Mouse (Mus musculus): ENCODE results near the gene Utp6.
A peak's percentile ranks its signal among the peaks of the same experiment; 100 is the strongest.

The Utp6 gene

GRCm38 (mm10) chr11:79961346-79962124 is 655 bp downstream of the Utp6 start:
- DNase-seq (ENCODE audit: low read depth, low spot score), result no peak

DNA sequence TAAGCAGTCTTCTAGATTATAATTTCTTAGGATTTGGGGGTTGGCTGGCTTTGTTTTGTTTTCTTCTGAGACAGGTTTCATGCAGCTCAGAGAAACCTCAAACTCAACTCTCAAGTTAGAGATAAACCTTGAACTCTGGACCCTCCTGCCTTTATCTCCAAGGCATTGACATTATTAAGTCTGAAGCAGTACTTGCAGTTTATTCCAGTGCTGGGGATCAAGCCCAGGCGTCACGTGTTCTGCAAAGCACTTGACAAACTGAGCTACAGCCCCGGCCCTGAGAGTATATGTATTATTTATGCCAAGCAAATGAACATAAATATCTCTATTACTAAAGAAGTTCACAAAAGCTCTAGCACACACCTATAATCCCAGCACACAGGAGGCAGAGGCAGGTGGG is 14.9 kb downstream of the Utp6 start:
- DNase-seq (ENCODE audit: low read depth, low spot score), result no peak

GRCm38 (mm10) chr11:79943601-79944000 is 18.6 kb downstream of the Utp6 start:
- DNase-seq (ENCODE audit: low read depth, low spot score), result no peak

DNA sequence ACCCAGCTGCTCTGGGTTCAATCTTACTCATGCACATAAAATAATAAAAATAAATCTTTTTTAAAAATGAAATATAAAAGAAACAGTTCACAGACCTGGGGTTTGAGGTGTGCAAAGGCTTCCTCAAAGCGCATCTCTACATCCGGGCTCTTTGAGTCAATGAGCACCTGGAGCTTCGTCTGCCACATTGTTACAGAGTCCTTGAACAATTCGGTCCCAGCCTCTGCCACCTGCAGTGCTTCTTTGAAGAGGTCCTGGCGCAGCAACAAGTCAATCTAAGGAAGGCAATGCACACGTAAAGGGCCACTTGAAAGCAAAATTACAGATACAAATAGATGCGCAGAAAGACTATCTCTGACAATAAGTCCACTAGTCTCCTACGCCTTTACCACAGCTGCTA is 19.1 kb downstream of the Utp6 start:
- DNase-seq (ENCODE audit: low read depth, low spot score), result no peak

DNA sequence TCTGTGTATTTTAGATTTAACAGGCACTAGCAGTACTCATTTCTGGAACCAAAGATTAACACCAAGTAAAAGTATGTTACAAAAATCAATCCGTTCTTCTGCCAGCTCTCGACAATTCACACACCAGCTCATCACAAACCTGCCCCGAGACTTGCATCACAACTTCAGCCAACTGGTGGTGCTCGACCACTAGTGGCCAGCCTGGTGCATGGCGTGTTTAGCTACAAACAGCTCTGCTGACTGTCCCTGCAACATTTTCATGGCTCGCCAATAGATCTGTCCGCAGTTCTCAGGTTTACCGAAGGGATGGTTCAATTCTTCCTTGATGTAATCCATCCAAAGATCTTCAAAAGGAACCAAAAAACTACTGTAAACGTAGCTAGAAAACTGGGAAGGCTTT is 26.4 kb downstream of the Utp6 start:
- no peak for DNase-seq (ENCODE audit: low read depth, low spot score)

GRCm38 (mm10) chr11:79922766-79923165 is 39.4 kb downstream of the Utp6 start:
- no peak for DNase-seq (ENCODE audit: low read depth, low spot score)

- DNase-seq (ENCODE audit: low read depth, low spot score), result no peak
Measured at GRCm38 (mm10) chr11:79922157-79922556, 40.0 kb downstream of the Utp6 start.

DNA sequence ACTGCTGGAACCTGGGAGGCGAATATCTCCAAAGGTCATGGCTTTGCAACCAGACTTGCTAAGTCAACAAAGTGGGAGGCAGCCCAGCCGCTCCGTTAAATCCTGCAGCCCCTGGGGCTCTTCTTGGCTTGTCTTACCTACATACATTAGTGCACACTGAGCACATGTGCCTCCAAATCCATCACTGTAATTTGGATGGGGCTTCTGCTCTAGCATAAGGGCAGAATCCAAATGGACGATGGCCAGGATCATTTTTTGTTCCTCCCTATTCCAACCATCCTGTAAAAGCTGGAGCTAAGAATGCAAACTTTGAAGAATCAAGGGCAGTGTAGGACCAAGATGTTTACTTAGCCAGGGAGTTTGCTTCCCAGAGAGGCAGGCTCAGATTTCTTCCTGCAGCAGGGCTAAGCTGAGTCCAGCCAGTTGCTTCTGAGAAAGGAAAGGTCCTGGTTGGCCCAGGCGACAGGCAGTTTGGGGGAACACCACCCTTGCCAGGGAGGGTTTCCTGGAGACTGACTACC is 41.6 kb downstream of the Utp6 start:
- DNase-seq (ENCODE audit: low read depth, low spot score), result peak; percentile 42

DNA sequence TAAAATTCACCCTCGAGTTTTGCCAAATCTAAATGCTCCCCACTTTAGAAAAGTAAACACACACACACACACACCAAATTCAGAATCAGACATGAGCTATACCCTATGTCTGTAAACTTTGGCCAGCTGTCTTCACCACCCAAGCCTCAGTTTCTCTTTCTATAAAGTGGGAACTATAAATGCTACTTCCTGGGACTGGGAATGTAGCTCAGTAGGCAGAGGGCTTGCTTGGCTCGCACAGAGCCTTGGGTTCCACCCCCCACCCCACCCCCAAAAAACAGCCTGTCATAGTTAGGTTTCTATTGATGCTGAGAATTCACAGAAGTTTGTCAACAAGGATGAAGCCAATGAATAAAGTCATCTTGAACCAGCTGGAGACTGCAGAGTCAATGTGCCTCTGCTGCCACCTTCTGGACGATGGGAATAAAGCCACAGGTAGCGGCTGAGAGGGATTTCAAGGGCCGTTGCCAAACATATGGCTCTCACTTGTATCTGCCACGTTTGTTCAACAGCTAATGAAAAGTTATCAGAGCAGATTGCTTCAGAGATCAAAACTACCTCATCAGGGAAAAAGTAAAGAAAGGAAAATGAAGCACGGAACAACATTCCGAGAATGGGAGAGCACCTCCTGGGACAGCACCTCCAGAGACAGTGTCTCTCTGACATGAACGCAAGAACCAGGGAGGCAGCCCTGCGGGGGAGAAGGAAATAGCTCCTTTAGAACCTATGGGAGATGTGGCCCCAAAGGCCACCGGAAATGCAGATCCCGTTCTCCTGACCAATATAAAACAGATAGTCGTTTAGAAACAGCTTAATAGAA is 42.3 kb downstream of the Utp6 start:
- peak; percentile 88 for DNase-seq (ENCODE audit: low read depth, low spot score)

DNA sequence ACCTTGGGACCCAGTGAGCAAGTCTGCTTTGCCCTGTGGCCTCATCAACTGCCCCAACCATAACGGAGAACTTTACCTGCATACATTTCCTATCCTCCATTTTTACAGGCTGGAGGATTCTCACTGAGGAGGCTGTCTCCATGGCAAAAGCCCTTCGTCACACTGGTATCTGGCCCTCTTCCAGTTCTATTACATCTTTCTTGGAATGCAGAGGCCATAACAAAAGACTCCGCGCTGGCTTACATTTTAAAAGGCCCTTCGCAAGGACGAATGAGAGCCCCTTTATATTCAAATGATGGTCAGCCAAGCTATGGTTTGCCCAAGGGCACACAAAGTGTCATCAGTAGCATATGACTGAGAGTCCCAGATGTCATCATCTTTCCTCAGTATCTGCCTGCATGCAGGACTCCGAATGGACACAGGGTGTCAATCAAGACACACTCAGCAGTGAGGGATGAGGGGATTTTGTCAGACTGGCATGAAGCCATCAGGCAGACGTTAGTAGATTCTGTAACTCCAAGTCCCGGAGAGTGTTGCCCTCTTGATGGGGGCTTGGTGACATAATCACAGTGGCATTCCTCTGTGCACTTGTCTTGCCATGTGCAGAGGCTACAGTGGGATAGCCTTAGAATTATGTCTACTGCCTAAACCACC is 46.4 kb downstream of the Utp6 start:
- no peak for DNase-seq (ENCODE audit: low read depth, low spot score)

GRCm38 (mm10) chr11:79908600-79909483 is 53.3 kb downstream of the Utp6 start:
- peak; percentile 27 for DNase-seq (ENCODE audit: low read depth, low spot score)

GRCm38 (mm10) chr11:79906920-79907319 is 55.3 kb downstream of the Utp6 start:
- DNase-seq (ENCODE audit: low read depth, low spot score), result no peak

DNA sequence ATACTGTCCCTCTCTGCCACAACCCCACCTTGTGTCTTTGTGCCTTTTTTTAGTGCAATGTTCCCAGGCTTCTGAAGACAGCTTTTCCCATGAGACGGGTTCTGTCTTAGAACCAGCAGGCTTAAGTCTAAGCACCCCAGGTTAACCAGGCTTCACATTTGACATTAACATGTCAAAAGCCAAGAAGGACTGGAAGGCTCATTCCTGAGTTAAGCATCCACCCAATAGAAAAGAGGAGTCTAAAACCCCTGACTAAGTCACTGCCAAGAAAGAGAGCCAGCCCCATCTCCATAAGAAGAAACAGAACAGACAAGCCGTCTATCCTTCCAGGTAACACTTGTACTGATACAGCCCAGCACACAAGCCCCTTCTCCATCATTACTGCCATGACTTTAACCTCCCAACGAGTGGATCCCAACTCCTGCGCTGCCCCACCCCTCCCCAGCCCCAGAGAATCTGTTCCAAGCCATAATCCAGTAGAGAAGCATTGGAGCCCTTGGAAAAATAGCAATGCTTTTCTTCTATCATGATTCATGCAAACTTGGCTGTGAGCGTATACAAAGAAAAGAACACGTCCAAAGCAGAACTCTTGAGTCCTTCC is 59.2 kb downstream of the Utp6 start:
- DNase-seq (ENCODE audit: low read depth, low spot score), result no peak

GRCm38 (mm10) chr11:79901146-79901545 is 61.0 kb downstream of the Utp6 start:
- DNase-seq (ENCODE audit: low read depth, low spot score), result no peak

- DNase-seq (ENCODE audit: low read depth, low spot score), result no peak
Measured at GRCm38 (mm10) chr11:79892259-79892658, 69.9 kb downstream of the Utp6 start.

GRCm38 (mm10) chr11:79890822-79891221 is 71.4 kb downstream of the Utp6 start:
- DNase-seq (ENCODE audit: low read depth, low spot score), result no peak

DNA sequence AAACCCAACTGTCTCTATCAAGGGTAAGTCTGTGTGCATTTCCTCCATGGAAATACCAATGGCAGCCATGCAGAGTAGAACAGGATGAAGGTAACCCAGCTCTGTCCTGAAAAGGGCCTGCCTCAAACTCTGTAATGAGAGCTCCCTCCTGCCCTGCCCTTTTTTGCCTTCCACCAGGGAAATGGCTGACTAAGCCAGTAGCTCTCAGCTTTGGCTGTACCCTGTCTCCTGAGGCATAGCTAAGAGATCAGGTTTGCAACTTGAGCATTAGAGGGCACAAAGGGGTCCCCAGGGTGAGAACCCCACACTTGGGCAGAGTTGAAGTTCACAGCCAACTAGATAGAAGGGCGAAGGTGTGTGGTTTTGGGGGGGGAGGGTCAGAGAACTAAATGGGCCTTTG is 75.2 kb downstream of the Utp6 start:
- peak; percentile 81 for DNase-seq (ENCODE audit: low read depth, low spot score)

DNA sequence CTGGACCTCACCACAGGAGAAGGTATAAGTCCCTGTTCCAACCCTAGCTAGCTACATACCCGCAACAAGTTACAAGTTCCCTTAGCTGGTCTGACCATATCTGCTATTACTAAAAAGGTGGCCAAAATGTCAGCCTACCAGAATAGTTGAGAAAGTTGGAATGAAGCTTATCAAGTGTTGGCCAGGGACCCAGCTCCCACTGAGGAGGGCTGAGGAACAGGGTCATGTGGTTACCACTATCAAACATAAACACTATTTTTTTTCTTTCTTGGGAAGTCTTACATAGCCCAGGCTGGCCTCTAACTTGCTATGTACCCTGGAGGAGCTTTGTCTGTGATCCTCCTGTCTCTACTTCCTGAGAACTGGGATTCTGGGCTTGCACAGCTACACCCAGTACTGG is 75.8 kb downstream of the Utp6 start:
- no peak for DNase-seq (ENCODE audit: low read depth, low spot score)

DNA sequence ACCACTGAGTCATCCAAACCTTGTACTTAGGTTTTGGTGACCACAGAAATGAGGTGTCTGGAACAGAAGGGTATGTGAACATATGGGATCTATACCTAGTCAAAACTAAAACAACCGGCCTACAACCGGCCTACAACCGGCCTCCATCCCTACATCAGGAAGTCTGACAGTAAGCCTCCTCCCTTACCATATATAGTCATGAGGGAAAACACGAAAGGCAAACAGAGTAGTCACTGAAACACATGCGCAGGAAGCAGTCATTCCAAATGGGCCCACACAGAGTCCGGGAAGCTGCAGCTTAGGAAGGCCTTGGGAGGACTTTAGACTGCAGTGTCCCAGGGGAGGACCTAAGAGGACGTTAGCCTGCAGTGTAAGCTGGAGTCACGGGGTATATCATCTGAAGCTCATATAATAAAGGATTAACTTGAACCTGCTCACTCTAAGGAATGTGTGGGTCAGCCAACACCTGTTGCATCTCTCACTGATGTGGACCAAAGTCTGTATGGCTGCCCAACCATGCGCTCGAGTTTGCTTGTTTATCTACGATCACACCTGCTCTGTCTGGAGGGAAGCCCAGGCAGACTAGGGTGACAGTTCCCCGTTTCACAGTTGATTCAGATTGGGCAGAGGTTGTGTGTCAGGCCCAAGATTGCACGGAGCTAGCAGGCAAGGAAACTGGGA is 76.3 kb downstream of the Utp6 start:
- peak; percentile 98 for DNase-seq (ENCODE audit: low read depth, low spot score)

GRCm38 (mm10) chr11:79884784-79885183 is 77.4 kb downstream of the Utp6 start:
- DNase-seq (ENCODE audit: low read depth, low spot score), result peak; percentile 31
